Mouse (Mus musculus): ENCODE results near the gene Nrxn3.

DNA sequence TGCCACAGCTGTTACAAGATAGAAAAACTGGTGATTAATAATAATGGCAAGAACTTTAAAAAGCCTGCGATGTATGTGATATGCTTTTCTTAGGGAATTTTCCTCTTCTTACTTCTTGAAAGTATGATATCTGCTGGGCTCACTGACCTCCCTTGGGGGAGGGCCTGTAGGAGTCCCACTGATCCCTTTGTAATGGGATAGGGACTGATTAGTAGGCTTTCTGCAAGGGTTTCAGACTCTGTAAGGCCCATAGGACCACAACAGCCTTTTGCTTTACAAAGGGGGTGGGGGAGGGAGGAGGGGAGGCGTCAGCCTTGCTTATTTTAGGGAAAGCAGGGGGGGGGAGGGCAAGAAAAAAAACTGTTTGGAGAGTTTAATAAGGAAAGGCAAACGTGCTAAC, 97.5 kb downstream of the Nrxn3 start:
- TF ChIP-seq CTCF (IDR thresholded peaks at IDR 0.05; ENCODE audit: low read depth, low read length) (no peak), POLR2A (IDR thresholded peaks at IDR 0.05; ENCODE audit: borderline replicate concordance, low read depth, low read length) (no peak)
